Mouse (Mus musculus) kidney, postnatal 0 days (tissue): Measurements from ENCODE around the gene Olfr287. TPM values are rescaled to one million over a fixed set of nuclear protein-coding genes. Genes with fewer than 3 reads are reported as not detected.

Experiments
- ATAC-seq: fragments of 200-750 bp; cut with Nextera tagmentation; replicated peaks from 2 replicates; pipeline ENCODE4 v1.8.0; 2017; ENCODE audit warnings: low read depth, moderate number of reproducible peaks, moderate TSS enrichment, moderate library complexity; ENCODE audit not compliant: low FRiP score
- DNase-seq: peaks from one replicate; pipeline ENCODE4 v3.0.0-alpha.2; 2016; ENCODE audit warnings: low spot score
- H3K27ac ChIP-seq: fragments of 300-500 bp; sonication (generic); 2 replicates; pipeline ENCODE4 v1.5.1; 2014; ENCODE audit warnings: mild to moderate bottlenecking
- H3K27me3 ChIP-seq: fragments of 300-500 bp; sonication (generic); 2 replicates; pipeline ENCODE4 v1.6.1; 2014; ENCODE audit warnings: low read length, mixed read lengths; ENCODE audit not compliant: insufficient read depth
- H3K36me3 ChIP-seq: fragments of 300-500 bp; sonication (generic); 2 replicates; pipeline ENCODE4 v1.6.1; 2014; ENCODE audit warnings: low read length, mixed read lengths; ENCODE audit not compliant: insufficient read depth
- H3K4me1 ChIP-seq: fragments of 300-500 bp; sonication (generic); replicated peaks from 2 replicates; pipeline ENCODE4 v1.6.1; 2014; ENCODE audit warnings: antibody characterized with exemption, low read length, mixed read lengths; ENCODE audit not compliant: insufficient read depth
- H3K4me2 ChIP-seq: fragments of 300-500 bp; sonication (generic); 2 replicates; pipeline ENCODE4 v1.6.1; 2014; ENCODE audit warnings: mild to moderate bottlenecking, low read length, moderate library complexity, mixed read lengths
- H3K4me3 ChIP-seq: fragments of 300-500 bp; sonication (generic); replicated peaks from 2 replicates; pipeline ENCODE4 v1.5.1; 2014; ENCODE audit warnings: low read depth, low read length
- H3K9ac ChIP-seq: fragments of 300-500 bp; sonication (generic); 2 replicates; pipeline ENCODE4 v1.6.1; 2014; ENCODE audit warnings: low read depth, low read length
- H3K9me3 ChIP-seq: fragments of 300-500 bp; sonication (generic); replicated peaks from 2 replicates; pipeline ENCODE4 v1.6.1; 2016; ENCODE audit warnings: low read length, inconsistent platforms, mixed read lengths
- CTCF ChIP-seq: IDR thresholded peaks from 2 replicates; pipeline ENCODE4 v1.5.1; 2016; ENCODE audit warnings: antibody characterized with exemption, low read depth, mild to moderate bottlenecking, moderate library complexity
- WGBS: fragments of 180-500 bp; shearing (Covaris S2); extraction: QIAGEN DNeasy Blood & Tissue Kit; methylation state at CpG from one replicate; pipeline ENCODE4 v1.1.7; 2014; 5-methylcytosine and 5-hydroxymethylcytosine counted together
- polyA plus RNA-seq: library from polyadenylated mRNA; unstranded; fragments of >200 nt; fragmentation: Nextera tagmentation; extraction: Ambion mirVana; gene quantifications from 2 replicates; pipeline ENCODE4 v1.2.1, GENCODE M21; 2015

Olfr287 gene
- polyA plus RNA-seq, 1 experiment from 2014 or later: not detected

GRCm38 (mm10) chr15:98225610-98226009 is 4.8 kb upstream of the Olfr287 start:
- H3K27ac ChIP-seq: no peak overlapping the region
- H3K4me3 ChIP-seq: no peak overlapping the region
- no peak for ATAC-seq
- H3K9me3 ChIP-seq: no peaks in the 10 kb centered on the region
- WGBS: 45% methylated on average over 16 of the region's 16 CpGs
- H3K4me1 ChIP-seq: no peaks in the 10 kb centered on the region
- TF ChIP-seq CTCF: no peak
- H3K9ac ChIP-seq: no peak overlapping the region
- H3K36me3 ChIP-seq: no peaks in the 10 kb centered on the region
- DNase-seq: no peak
- H3K4me2 ChIP-seq: no peak overlapping the region
- no peaks in the 10 kb centered on the region for H3K27me3 ChIP-seq

GRCm38 (mm10) chr15:98222377-98222776 is 1.5 kb upstream of the Olfr287 start:
- H3K4me3 ChIP-seq: no peak overlapping the region
- ATAC-seq (no peak), DNase-seq (no peak)
- H3K27me3 ChIP-seq: no peaks in the 10 kb centered on the region
- H3K36me3 ChIP-seq: no peaks in the 10 kb centered on the region
- no peak overlapping the region for H3K4me2 ChIP-seq
- TF ChIP-seq CTCF: no peak
- no peak overlapping the region for H3K27ac ChIP-seq
- H3K9me3 ChIP-seq: no peaks in the 10 kb centered on the region
- H3K4me1 ChIP-seq: no peaks in the 10 kb centered on the region
- H3K9ac ChIP-seq: no peak overlapping the region

- DNase-seq: no peak
- no peak overlapping the region for H3K4me3 ChIP-seq
- ATAC-seq: no peak
- no peak overlapping the region for H3K9ac ChIP-seq
- H3K4me2 ChIP-seq: no peak overlapping the region
- no peaks in the 10 kb centered on the region for H3K27me3 ChIP-seq
- no peaks in the 10 kb centered on the region for H3K4me1 ChIP-seq
- no peak for TF ChIP-seq CTCF
- no peaks in the 10 kb centered on the region for H3K9me3 ChIP-seq
- H3K36me3 ChIP-seq: no peaks in the 10 kb centered on the region
- H3K27ac ChIP-seq: no peak overlapping the region
- WGBS: 64% methylated on average over 5 of the region's 5 CpGs
These were observed 6.7 kb downstream of the Olfr287 start for GRCm38 (mm10) chr15:98214130-98214529.

DNA sequence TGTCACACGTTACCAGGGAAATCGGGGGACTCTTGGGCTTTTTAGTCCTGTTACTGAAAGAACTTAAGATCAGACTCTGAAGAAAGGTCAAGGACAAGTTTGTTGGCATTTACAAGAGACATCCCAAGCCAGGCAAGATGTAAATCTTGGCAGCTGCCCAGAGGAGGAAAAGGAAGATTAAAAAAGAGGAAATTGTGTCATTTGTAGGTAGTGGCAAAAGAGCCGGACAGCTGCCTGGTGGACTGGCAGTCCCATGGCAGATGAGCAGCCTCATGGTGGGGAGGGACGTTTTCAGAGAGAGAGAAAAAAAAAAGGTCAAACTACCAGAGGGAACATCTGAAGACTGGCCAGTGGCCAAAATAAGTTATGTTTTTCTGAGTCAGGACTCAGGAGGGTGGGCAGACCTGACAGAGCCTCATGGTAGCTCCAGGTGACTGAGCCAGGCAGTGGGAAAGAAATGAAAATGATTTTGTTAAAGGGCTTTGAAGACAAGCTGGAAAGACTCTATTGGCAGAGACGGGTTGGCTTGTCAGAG is 7.5 kb downstream of the Olfr287 start:
- DNase-seq: peak; percentile 3
- Histone ChIP-seq H3K9ac (no peak overlapping the region), H3K27ac (no peak overlapping the region; the same call in 1 of the 2 replicates), H3K4me2 (no peak overlapping the region), H3K4me3 (no peak overlapping the region), H3K36me3 (no peaks in the 10 kb centered on the region), H3K9me3 (no peaks in the 10 kb centered on the region), H3K27me3 (no peaks in the 10 kb centered on the region), H3K4me1 (no peaks in the 10 kb centered on the region)
- TF ChIP-seq CTCF: no peak
- no peak for ATAC-seq
- WGBS: 62% methylated on average over 5 of the region's 5 CpGs

GRCm38 (mm10) chr15:98209676-98210075 is 11.2 kb downstream of the Olfr287 start:
- Histone ChIP-seq H3K36me3 (no peaks in the 10 kb centered on the region), H3K27me3 (no peaks in the 10 kb centered on the region), H3K4me3 (no peak overlapping the region), H3K4me2 (no peak overlapping the region), H3K9me3 (no peaks in the 10 kb centered on the region), H3K27ac (no peak overlapping the region), H3K9ac (no peak overlapping the region), H3K4me1 (no peaks in the 10 kb centered on the region)
- TF ChIP-seq CTCF: no peak
- DNase-seq (peak; percentile 14), ATAC-seq (peak; percentile 93)
- 64% methylated on average over 7 of the region's 7 CpGs for WGBS

DNA sequence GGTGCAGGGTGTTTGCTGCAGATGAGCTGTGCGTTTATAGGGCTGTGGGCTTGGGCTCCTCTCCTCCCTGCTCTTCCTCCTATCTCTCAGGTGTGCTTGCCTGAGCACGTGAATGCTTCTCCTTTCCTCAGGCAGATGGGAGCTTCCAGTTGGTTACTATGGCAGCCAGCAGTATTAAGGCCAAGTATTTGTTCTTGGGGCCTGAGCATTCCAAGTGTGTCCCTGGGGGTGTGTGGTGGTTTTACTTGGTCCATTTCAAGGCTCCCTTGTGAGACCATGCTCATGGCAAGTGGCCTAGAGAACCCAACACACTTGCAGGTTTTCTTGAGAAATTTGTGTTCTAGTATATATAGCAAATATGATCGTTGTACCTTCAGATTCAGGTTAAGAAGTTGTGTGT is 25.4 kb downstream of the Olfr287 start, which contains the start of gene Olfr288:
Gene Olfr288 (minus strand): TSS at position 101 of the 400 bp plus-strand sequence.
- Histone ChIP-seq H3K4me2 (no peak within 1 kb of the TSS), H3K4me3 (no peak within 1 kb of the TSS), H3K9me3 (no peaks in the 10 kb centered on the region), H3K9ac (no peak within 1 kb of the TSS), H3K27ac (no peak within 1 kb of the TSS), H3K4me1 (no peaks in the 10 kb centered on the region), H3K36me3 (no peaks in the 10 kb centered on the region), H3K27me3 (no peaks in the 10 kb centered on the region)
- 70% methylated on average over 3 of the region's 3 CpGs for WGBS
- no peak for ATAC-seq
- no peak for TF ChIP-seq CTCF
- DNase-seq: no peak

- Histone ChIP-seq H3K36me3 (no peaks in the 10 kb centered on the region), H3K27me3 (no peaks in the 10 kb centered on the region), H3K9ac (no peak overlapping the region), H3K4me3 (no peak overlapping the region), H3K4me1 (peaks cover 3% of the 10 kb centered on the region; the same call in 1 of the 2 replicates), H3K4me2 (no peak overlapping the region), H3K27ac (no peak overlapping the region), H3K9me3 (no peaks in the 10 kb centered on the region)
- WGBS: 57% methylated on average over 4 of the region's 4 CpGs
- ATAC-seq (no peak), DNase-seq (no peak)
- TF ChIP-seq CTCF: no peak
These were observed 36.4 kb downstream of the Olfr287 start for GRCm38 (mm10) chr15:98184456-98184855.
